Mouse (Mus musculus) colon, adult 2 months (tissue): Measurements from ENCODE around the gene Frmd4a. TPM values are rescaled to one million over a fixed set of nuclear protein-coding genes. Genes with fewer than 3 reads are reported as not detected.

ENCODE experiments used
- polyA plus RNA-seq: library from polyadenylated mRNA; depleted of rRNA; stranded (reverse); fragments of >200 nt; gene quantifications from 2 replicates; pipeline ENCODE4 v1.2.3, GENCODE M21; 2012; rRNA removed

Frmd4a gene
- 9.7 and 11.2 TPM in 2 replicates for polyA plus RNA-seq

GRCm38 (mm10) chr2:4017528-4018288 is at the start of gene Frmd4a:
Gene Frmd4a, plus strand, starts transcription at chr2:4017717.

GRCm38 (mm10) chr2:4651500-4652285 is 634.2 kb downstream of the Frmd4a start, which contains the start of gene Prpf18:
Gene Prpf18, minus strand, starts transcription at chr2:4652113.

